Mouse (Mus musculus): ENCODE results near the gene Clec2g.
A peak's percentile ranks its signal among the peaks of the same experiment; 100 is the strongest.

DNA sequence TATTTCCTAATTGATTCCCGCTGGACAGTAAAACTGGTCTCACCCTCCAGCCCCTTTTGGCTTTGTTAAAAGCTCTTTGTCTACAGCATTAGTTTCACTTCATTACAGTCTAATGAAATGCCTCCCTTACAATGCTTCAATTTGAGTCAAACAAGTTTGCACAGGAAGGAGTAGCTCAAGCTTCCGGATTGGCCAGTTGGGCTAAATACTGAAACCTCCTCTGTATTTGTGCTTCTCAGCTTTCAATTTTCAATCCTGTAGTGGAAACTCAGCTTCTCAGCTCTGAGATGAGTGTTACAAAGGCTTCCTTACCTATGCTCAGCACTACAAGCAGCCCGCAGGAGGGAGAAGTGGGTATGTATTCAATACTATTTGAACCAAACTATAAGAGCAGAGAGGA lies 58.6 kb downstream of the Clec2g start:
- TF ChIP-seq EP300 (IDR thresholded peaks at IDR 0.05; ENCODE audit: low read length) (peak; percentile 63; the same call in 1 of the 2 replicates), MAX (IDR thresholded peaks at IDR 0.05; ENCODE audit: low read length) (0 out of 2 replicates have a peak, but pooled peaks have one; percentile 15), CTCF (conservative IDR thresholded peaks at IDR 0.05 in 1 of 2, IDR thresholded peaks at IDR 0.05 in 1 of 2; ENCODE audit: low read depth in 2 of 2, low read length in 2 of 2) (no peak), POLR2A (IDR thresholded peaks at IDR 0.05; ENCODE audit: low read depth, low read length) (no peak; the same call in 1 of the 2 replicates), MXI1 (IDR thresholded peaks at IDR 0.05; ENCODE audit: low read depth, low read length) (0 out of 2 replicates have a peak, but pooled peaks have one; percentile 26), MAZ (IDR thresholded peaks at IDR 0.05; ENCODE audit: low read depth, low read length) (no peak)

Measured in CH12.LX (cell line).